Mouse (Mus musculus): ENCODE measurements around the gene Alg14. TPM values are rescaled to one million over a fixed set of nuclear protein-coding genes. Genes with fewer than 3 reads are reported as not detected.

Gene Alg14
- polyA plus RNA-seq, 1 experiment from 2014 or later, result 38.2 TPM

DNA sequence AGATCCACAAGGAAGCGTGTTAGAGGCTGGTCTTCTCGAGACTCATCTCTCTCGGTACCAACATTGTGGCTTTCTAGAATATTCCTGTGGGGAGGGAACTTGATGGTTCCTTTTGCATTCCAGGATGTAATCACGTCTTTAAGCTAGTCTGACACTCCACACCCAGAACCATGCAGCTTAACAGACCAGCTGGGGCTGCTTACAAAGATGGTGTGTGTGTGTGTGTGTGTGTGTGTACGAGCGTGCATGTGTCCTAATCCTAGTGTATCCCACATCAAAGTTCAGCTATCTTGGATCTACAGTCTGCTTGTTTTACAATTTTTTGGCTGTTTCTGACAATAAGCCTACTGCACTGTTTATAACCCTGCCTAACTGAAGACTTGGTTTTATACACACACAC lies 105.4 kb downstream of the Alg14 start:
- H3K9me3 ChIP-seq (replicated peaks; ENCODE audit: low read length), result no peaks in the 10 kb centered on the region
- WGBS, result 69% methylated on average over 6 of the region's 6 CpGs
- H3K9ac ChIP-seq (ENCODE audit: low read depth, low read length), result no peak overlapping the region
- H3K27ac ChIP-seq, result no peak overlapping the region
- no peak overlapping the region for H3K4me2 ChIP-seq (ENCODE audit: low read length)
- H3K27me3 ChIP-seq (ENCODE audit: insufficient read depth, low read length), result no peaks in the 10 kb centered on the region
- DNase-seq (ENCODE audit: low spot score) (no peak), ATAC-seq (replicated peaks; ENCODE audit: low FRiP score, low read depth) (no peak)
- H3K4me3 ChIP-seq (replicated peaks; ENCODE audit: low read depth, low read length), result no peak overlapping the region
- no peaks in the 10 kb centered on the region for H3K36me3 ChIP-seq (ENCODE audit: insufficient read depth, low read length)
- H3K4me1 ChIP-seq (replicated peaks; ENCODE audit: insufficient read depth, low read length), result no peaks in the 10 kb centered on the region
- no peak for TF ChIP-seq CTCF (IDR thresholded peaks at IDR 0.05; ENCODE audit: low read depth)

DNA sequence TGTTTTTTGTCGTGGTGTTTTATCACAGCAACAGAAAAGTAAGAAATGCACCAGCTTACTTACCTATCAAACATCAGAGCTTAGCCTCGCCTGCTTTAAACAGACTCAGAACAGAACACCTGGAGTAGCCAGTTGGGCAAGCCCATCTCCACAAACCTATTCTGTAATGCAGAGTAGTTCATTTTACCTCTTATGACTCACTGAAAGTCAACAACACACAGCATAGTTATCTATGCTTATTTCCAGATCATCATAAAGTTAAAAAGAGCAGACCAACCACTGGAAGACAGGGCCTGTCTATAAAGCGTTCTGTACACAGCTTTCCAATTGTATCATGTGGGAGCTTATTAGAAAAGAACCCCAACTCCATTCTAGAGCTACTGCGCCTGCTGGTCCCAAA lies 109.8 kb downstream of the Alg14 start:
- H3K4me1 ChIP-seq (replicated peaks; ENCODE audit: insufficient read depth, low read length), result no peaks in the 10 kb centered on the region
- 80% methylated on average over 4 of the region's 4 CpGs for WGBS
- no peaks in the 10 kb centered on the region for H3K36me3 ChIP-seq (ENCODE audit: insufficient read depth, low read length)
- no peak overlapping the region for H3K4me3 ChIP-seq (replicated peaks; ENCODE audit: low read depth, low read length)
- no peak for TF ChIP-seq CTCF (IDR thresholded peaks at IDR 0.05; ENCODE audit: low read depth)
- H3K9me3 ChIP-seq (replicated peaks; ENCODE audit: low read length), result no peaks in the 10 kb centered on the region
- no peak overlapping the region for H3K27ac ChIP-seq
- DNase-seq (ENCODE audit: low spot score), result no peak
- H3K27me3 ChIP-seq (ENCODE audit: insufficient read depth, low read length), result no peaks in the 10 kb centered on the region
- H3K4me2 ChIP-seq (ENCODE audit: low read length), result no peak overlapping the region
- no peak for ATAC-seq (replicated peaks; ENCODE audit: low FRiP score, low read depth)
- no peak overlapping the region for H3K9ac ChIP-seq (ENCODE audit: low read depth, low read length)

DNA sequence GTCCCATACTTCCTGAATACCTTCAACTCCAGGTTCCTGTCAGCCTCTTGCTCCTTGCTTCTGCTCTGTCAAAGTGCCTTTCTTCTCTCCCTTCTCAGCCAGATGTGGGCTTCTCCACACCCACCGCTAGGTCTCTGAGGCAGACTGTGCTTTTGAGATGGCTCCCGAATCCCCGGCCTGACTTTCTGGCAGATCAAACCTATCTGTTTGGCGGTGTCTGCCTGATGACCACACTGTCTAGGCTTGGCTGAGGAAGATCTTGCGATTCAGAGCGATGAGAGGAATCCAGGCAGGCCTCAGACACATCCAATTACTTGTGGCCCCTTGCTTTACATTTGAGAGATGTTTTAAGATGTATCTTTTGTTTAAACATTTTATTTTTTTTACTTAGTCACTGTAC lies 110.5 kb downstream of the Alg14 start:
- H3K27me3 ChIP-seq (ENCODE audit: insufficient read depth, low read length), result no peaks in the 10 kb centered on the region
- no peak overlapping the region for H3K27ac ChIP-seq
- H3K9ac ChIP-seq (ENCODE audit: low read depth, low read length), result no peak overlapping the region
- H3K36me3 ChIP-seq (ENCODE audit: insufficient read depth, low read length), result no peaks in the 10 kb centered on the region
- 79% methylated on average over 6 of the region's 6 CpGs for WGBS
- no peak for TF ChIP-seq CTCF (IDR thresholded peaks at IDR 0.05; ENCODE audit: low read depth)
- no peak for ATAC-seq (replicated peaks; ENCODE audit: low FRiP score, low read depth)
- H3K4me2 ChIP-seq (ENCODE audit: low read length), result no peak overlapping the region
- no peak overlapping the region for H3K4me3 ChIP-seq (replicated peaks; ENCODE audit: low read depth, low read length)
- no peak for DNase-seq (ENCODE audit: low spot score)
- H3K4me1 ChIP-seq (replicated peaks; ENCODE audit: insufficient read depth, low read length), result no peaks in the 10 kb centered on the region
- H3K9me3 ChIP-seq (replicated peaks; ENCODE audit: low read length), result no peaks in the 10 kb centered on the region

GRCm38 (mm10) chr3:121403449-121403848 lies 111.9 kb downstream of the Alg14 start:
- WGBS, result 61% methylated on average over 5 of the region's 5 CpGs
- no peak for DNase-seq (ENCODE audit: low spot score)
- no peak for ATAC-seq (replicated peaks; ENCODE audit: low FRiP score, low read depth)
- H3K27me3 ChIP-seq (ENCODE audit: insufficient read depth, low read length), result no peaks in the 10 kb centered on the region
- no peak overlapping the region for H3K9ac ChIP-seq (ENCODE audit: low read depth, low read length)
- no peaks in the 10 kb centered on the region for H3K4me1 ChIP-seq (replicated peaks; ENCODE audit: insufficient read depth, low read length)
- no peak overlapping the region for H3K4me2 ChIP-seq (ENCODE audit: low read length)
- H3K4me3 ChIP-seq (replicated peaks; ENCODE audit: low read depth, low read length), result no peak overlapping the region
- H3K27ac ChIP-seq, result no peak overlapping the region
- TF ChIP-seq CTCF (IDR thresholded peaks at IDR 0.05; ENCODE audit: low read depth), result no peak
- H3K36me3 ChIP-seq (ENCODE audit: insufficient read depth, low read length), result no peaks in the 10 kb centered on the region
- no peaks in the 10 kb centered on the region for H3K9me3 ChIP-seq (replicated peaks; ENCODE audit: low read length)

- no peak for DNase-seq (ENCODE audit: low spot score)
- H3K4me1 ChIP-seq (replicated peaks; ENCODE audit: insufficient read depth, low read length), result no peaks in the 10 kb centered on the region
- TF ChIP-seq CTCF (IDR thresholded peaks at IDR 0.05; ENCODE audit: low read depth), result no peak
- 87% methylated on average over 5 of the region's 5 CpGs for WGBS
- H3K9ac ChIP-seq (ENCODE audit: low read depth, low read length), result no peak overlapping the region
- H3K9me3 ChIP-seq (replicated peaks; ENCODE audit: low read length), result no peaks in the 10 kb centered on the region
- no peak overlapping the region for H3K4me2 ChIP-seq (ENCODE audit: low read length)
- no peaks in the 10 kb centered on the region for H3K27me3 ChIP-seq (ENCODE audit: insufficient read depth, low read length)
- H3K4me3 ChIP-seq (replicated peaks; ENCODE audit: low read depth, low read length), result no peak overlapping the region
- H3K36me3 ChIP-seq (ENCODE audit: insufficient read depth, low read length), result no peaks in the 10 kb centered on the region
- no peak overlapping the region for H3K27ac ChIP-seq
- no peak for ATAC-seq (replicated peaks; ENCODE audit: low FRiP score, low read depth)
These were observed 113.5 kb downstream of the Alg14 start for GRCm38 (mm10) chr3:121405101-121405500.

DNA sequence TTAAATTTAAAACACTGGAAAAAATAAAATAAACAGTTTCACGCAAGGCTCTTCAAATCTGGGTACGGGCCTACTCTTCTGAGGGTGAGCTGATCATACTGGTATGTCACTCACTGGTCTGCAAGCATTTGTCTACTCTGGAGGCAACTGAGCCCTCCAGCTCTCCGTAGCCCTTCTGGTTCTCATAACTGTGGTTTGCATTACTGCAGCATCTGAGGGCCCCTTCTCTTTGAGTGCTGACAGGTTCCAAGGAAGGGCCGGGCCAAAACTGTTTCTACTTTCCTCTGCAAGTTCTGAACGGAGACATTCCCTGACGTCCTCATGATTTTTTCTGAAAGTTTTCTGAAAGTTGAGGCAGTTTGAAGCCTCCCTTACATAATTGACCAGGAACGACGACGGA lies 115.8 kb downstream of the Alg14 start:
- Histone ChIP-seq H3K4me1 (replicated peaks; ENCODE audit: insufficient read depth, low read length) (no peaks in the 10 kb centered on the region), H3K27me3 (ENCODE audit: insufficient read depth, low read length) (no peaks in the 10 kb centered on the region), H3K36me3 (ENCODE audit: insufficient read depth, low read length) (no peaks in the 10 kb centered on the region), H3K9me3 (replicated peaks; ENCODE audit: low read length) (no peaks in the 10 kb centered on the region), H3K27ac (no peak overlapping the region), H3K4me3 (replicated peaks; ENCODE audit: low read depth, low read length) (no peak overlapping the region), H3K4me2 (ENCODE audit: low read length) (no peak overlapping the region), H3K9ac (ENCODE audit: low read depth, low read length) (no peak overlapping the region)
- DNase-seq (ENCODE audit: low spot score) (no peak), ATAC-seq (replicated peaks; ENCODE audit: low FRiP score, low read depth) (no peak)
- 78% methylated on average over 9 of the region's 9 CpGs for WGBS
- TF ChIP-seq CTCF (IDR thresholded peaks at IDR 0.05; ENCODE audit: low read depth), result no peak

DNA sequence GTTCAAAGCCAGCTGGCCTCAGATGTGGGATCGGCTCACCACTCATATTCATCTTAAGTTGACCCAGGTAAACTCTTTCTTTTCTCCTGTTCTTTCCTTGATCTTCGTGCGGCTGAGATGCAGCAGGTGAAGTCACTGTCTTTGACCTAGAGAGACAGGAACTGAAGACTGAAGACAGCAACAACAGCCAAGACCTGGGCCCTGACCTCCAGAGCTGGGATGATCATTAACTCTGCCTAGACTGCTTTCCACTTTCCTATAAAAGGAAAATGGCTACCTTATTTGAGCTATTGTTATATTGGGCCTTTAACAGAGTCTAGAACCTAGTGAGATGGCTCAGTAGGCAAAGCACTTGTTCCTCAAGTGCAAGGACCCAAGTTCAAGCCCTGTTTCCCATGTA lies 116.8 kb downstream of the Alg14 start:
- DNase-seq (ENCODE audit: low spot score) (no peak), ATAC-seq (replicated peaks; ENCODE audit: low FRiP score, low read depth) (no peak)
- Histone ChIP-seq H3K4me1 (replicated peaks; ENCODE audit: insufficient read depth, low read length) (no peaks in the 10 kb centered on the region), H3K27ac (no peak overlapping the region), H3K9me3 (replicated peaks; ENCODE audit: low read length) (no peaks in the 10 kb centered on the region), H3K27me3 (ENCODE audit: insufficient read depth, low read length) (no peaks in the 10 kb centered on the region), H3K9ac (ENCODE audit: low read depth, low read length) (no peak overlapping the region), H3K4me2 (ENCODE audit: low read length) (no peak overlapping the region), H3K4me3 (replicated peaks; ENCODE audit: low read depth, low read length) (no peak overlapping the region), H3K36me3 (ENCODE audit: insufficient read depth, low read length) (no peaks in the 10 kb centered on the region)
- WGBS, result 82% methylated on average over 3 of the region's 3 CpGs
- TF ChIP-seq CTCF (IDR thresholded peaks at IDR 0.05; ENCODE audit: low read depth), result no peak
